Mouse (Mus musculus) erythroblast, adult 5-6 weeks (primary cell): ENCODE measurements around the gene Emc7. TPM values are rescaled to one million over a fixed set of nuclear protein-coding genes. Genes with fewer than 3 reads are reported as not detected.
"Not testable (repeated sequence)": the region's sequence is repeated elsewhere in the genome, so short reads cannot be mapped to it uniquely, and the experiment has no call there.

ENCODE experiments used
- ATAC-seq: replicated peaks from 2 replicates; pipeline ENCODE4 v1.8.0; 2016; ENCODE audit warnings: moderate number of reproducible peaks, mild to moderate bottlenecking, moderate TSS enrichment, inconsistent platforms; ENCODE audit not compliant: poor library complexity, low FRiP score, severe bottlenecking
- total RNA-seq, 2 experiments: library from RNA; stranded (forward) in 1 of 2; stranded (reverse) in 1 of 2; fragments of 150-400 nt in 1 of 2; fragments of 200-764, 138-1000 nt in 1 of 2; gene quantifications; 2 replicates each; pipeline versions ENCODE4 v1.2.3 to v1.2.4; 2015 to 2017; ENCODE audit warnings: low replicate concordance in 2 of 2

Emc7 gene
- total RNA-seq (2015; ENCODE audit: low replicate concordance) (2.9 and 4.2 TPM in 2 replicates), total RNA-seq (2017; ENCODE audit: low replicate concordance) (2.8 and 4.0 TPM in 2 replicates)

GRCm38 (mm10) chr2:112454862-112455564 lies at the start of gene Emc7:
Emc7 (plus strand) TSS chr2:112454997.
- ATAC-seq: peak; percentile 99

GRCm38 (mm10) chr2:112407030-112407429 lies 47.8 kb upstream of the Emc7 start:
- no peak for ATAC-seq

GRCm38 (mm10) chr2:112425308-112425707 lies 29.5 kb upstream of the Emc7 start:
- ATAC-seq: no peak

GRCm38 (mm10) chr2:112428534-112428933 lies 26.3 kb upstream of the Emc7 start:
- not testable (repeated sequence) for ATAC-seq

GRCm38 (mm10) chr2:112429665-112430064 lies 25.1 kb upstream of the Emc7 start:
- no peak for ATAC-seq

- no peak for ATAC-seq
These were observed 24.4 kb upstream of the Emc7 start for GRCm38 (mm10) chr2:112430403-112430802.

GRCm38 (mm10) chr2:112432523-112432922 lies 22.3 kb upstream of the Emc7 start:
- no peak for ATAC-seq

- ATAC-seq: no peak; the same call in 1 of the 2 replicates
These were observed 21.4 kb upstream of the Emc7 start for GRCm38 (mm10) chr2:112433359-112433758.

GRCm38 (mm10) chr2:112436292-112436691 lies 18.5 kb upstream of the Emc7 start:
- no peak for ATAC-seq

GRCm38 (mm10) chr2:112437589-112437988 lies 17.2 kb upstream of the Emc7 start:
- ATAC-seq: no peak

- no peak for ATAC-seq
These were observed 11.3 kb upstream of the Emc7 start for GRCm38 (mm10) chr2:112443491-112443890.

GRCm38 (mm10) chr2:112445511-112445910 lies 9.3 kb upstream of the Emc7 start:
- no peak for ATAC-seq

- ATAC-seq: not testable (repeated sequence)
These were observed 6.8 kb upstream of the Emc7 start for GRCm38 (mm10) chr2:112448046-112448445.

- ATAC-seq: no peak
These were observed 6.2 kb upstream of the Emc7 start for GRCm38 (mm10) chr2:112448510-112449059.

GRCm38 (mm10) chr2:112449597-112450296 lies 5.0 kb upstream of the Emc7 start:
- ATAC-seq: no peak

GRCm38 (mm10) chr2:112452513-112452912 lies 2.3 kb upstream of the Emc7 start:
- not testable (repeated sequence) for ATAC-seq

- ATAC-seq: peak; percentile 67
These were observed 504 bp upstream of the Emc7 start for GRCm38 (mm10) chr2:112454125-112454861.

GRCm38 (mm10) chr2:112460557-112460956 lies 5.8 kb downstream of the Emc7 start:
- no peak for ATAC-seq

- no peak for ATAC-seq
These were observed 14.7 kb downstream of the Emc7 start for GRCm38 (mm10) chr2:112469542-112469941.

- no peak for ATAC-seq
These were observed 16.2 kb downstream of the Emc7 start for GRCm38 (mm10) chr2:112470961-112471381.
